Mouse (Mus musculus) gonadal fat pad, adult 2 months (tissue): ENCODE measurements at regions not wholly inside any gene's neighbourhood (a gene's known extent, or its start where the extent isn't known, plus 50 kb on each side); places are given as distances from the start of the nearest gene placed in this dataset.

Source experiments
- DNase-seq: peaks from one replicate; pipeline ENCODE4 v3.0.0-alpha.2; 2012; ENCODE audit warnings: low read depth

DNA sequence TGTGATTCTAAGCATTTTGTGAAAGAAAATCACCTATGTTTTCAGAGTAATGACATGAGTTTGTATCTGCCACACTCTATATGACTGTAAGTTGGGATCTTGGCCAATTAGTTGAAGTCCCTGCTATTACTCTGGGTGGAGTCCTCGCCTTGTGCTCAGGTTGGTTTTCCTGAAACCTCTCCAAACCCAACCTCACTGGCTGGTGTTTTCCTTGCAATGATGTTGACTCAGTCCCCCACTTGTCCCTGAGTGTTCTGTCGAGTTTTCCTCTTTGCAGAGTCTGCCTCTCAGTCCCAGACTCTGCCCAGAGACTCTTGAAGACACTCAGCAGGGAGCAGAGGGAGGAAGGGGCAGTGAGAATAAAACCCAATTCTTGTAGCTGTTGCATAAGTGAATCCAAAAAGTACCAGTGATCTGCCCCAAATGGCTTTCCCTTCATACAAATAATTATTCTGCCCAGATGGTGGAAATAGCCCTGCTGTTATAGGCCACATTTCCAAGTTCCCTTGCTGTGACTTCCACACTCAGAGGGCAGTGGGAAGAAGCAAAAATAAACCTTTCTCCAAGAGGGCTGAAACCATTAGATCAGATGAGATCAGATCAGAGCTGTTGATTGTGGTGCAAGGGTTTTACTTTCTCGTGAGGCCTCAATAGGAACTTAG is 694.3 kb downstream of the Hs3st4 start:
- DNase-seq, result no peak

DNA sequence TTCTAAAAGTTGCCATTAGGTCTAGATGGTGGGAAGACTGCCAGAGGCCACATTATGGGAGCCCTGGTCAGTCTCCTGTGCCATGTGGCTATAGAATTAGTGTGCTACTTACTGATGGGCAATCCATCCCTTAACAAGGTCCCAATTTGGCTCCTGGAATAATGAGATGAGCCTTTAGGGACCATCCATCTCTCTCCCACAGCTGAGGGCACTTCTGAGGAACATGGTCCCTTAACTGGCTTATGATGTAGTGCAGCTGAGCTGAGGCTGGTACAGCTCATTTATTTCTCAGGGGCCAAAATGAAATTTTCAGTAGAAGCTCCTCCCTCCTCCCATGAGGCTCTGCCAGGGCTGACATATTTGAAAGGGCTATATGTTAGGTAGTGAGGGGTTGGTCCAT is 697.9 kb downstream of the Hs3st4 start:
- no peak for DNase-seq

DNA sequence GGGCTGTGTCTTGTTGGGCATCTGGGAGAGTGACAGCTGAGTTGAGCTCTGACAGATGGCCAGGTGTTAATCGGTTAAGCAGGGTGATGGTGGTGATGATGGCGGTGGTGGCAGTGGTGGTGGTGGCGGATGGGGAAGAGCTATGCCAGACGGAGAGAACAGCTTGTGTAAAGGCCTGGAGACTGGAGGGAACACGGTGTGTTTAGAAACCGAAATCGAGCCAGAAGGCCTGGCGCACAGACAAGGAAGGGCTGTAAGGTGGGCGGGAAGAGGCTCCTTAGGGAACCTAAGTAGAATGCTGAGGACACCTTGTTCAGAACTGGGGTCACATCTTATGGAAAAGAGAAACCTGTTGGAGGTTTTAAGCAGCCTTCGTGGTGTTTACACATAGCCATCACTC is 698.5 kb downstream of the Hs3st4 start:
- no peak for DNase-seq

DNA sequence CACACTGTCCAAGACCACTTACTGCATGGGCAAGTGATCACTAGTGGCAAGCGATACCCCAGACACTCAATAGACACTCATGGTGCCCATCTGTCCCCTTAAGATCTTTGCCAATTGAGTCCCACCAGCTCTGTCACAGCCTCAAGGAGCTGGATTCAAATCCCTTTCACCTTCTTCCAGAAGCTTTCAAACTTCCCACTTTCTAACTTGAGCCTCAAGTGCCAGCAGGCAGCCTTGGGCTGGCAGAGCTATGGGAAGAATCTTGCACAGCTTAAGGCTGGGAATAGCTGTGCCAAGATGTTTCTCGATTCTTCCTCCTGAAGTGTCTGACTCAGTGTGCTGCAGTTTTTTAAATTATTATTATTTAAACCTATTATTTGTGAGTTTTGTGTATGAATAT is 699.2 kb downstream of the Hs3st4 start:
- DNase-seq, result no peak

DNA sequence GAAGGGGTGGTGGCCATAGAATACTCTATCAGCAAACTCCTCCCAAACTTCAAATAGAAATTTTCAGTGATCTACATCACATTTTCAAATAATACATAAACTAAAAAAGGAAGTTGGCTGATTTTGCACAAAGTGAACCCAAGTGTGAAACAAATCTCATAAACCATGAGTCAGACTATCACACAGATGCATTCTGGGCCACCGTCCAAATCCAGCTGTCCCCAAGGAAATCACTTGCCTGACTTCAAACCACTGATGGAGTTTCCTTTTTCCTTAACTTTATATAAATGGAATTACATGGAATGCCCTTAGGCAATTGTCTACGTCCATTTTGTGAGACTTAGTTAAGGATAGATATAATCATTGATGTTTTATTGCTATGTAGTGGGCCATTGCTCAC is 702.8 kb downstream of the Hs3st4 start:
- DNase-seq, result no peak

DNA sequence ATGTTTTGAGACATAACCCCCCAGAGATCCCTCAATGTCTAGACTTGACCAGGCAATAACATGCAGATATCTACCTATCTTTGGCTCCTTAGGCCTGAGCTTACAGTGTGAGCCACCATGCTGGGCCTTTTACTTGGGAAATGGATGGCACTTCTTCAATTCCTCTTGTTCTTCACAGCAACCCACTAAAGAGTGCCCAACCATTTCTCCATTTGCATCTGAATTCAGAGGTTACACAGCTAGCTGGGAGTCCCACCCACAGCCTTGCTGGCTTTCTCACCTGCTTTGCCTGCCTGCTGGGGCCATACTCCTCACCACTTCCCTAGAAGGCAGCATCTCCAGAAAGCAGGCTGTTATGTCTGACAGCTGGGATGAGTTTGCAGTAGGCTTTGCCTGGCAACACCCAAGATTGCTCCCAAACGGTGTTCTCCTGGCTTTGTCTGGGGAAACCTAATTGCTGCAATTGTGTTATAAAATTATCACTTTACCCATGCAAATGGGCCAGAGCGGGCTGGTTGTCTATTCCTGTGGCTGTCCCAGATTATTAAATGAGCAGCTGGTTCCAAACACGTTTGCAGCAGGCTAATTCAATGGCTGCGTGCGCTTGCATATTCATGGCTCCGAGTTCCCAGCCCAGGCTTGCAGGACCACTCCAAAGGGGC is 721.6 kb downstream of the Hs3st4 start:
- DNase-seq, result no peak

DNA sequence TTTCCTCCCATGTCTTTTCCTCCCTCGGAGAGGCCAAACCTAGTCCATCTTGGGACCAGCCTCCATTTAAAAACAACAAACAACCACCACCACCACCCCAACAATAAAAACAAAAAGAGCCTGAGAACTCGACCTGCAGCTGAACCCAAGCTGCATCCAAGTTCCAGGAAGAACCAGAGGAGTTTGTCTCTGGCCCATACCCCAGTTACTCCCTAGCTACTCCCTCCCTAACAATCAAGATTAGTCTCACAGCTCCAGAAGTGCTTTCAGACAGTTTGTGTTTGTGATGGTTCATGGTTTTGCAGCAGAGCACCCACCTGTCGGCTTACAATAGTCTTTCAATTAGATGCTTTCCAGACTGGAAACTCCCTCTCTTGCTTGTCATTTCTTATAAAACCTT is 724.5 kb downstream of the Hs3st4 start:
- no peak for DNase-seq

DNA sequence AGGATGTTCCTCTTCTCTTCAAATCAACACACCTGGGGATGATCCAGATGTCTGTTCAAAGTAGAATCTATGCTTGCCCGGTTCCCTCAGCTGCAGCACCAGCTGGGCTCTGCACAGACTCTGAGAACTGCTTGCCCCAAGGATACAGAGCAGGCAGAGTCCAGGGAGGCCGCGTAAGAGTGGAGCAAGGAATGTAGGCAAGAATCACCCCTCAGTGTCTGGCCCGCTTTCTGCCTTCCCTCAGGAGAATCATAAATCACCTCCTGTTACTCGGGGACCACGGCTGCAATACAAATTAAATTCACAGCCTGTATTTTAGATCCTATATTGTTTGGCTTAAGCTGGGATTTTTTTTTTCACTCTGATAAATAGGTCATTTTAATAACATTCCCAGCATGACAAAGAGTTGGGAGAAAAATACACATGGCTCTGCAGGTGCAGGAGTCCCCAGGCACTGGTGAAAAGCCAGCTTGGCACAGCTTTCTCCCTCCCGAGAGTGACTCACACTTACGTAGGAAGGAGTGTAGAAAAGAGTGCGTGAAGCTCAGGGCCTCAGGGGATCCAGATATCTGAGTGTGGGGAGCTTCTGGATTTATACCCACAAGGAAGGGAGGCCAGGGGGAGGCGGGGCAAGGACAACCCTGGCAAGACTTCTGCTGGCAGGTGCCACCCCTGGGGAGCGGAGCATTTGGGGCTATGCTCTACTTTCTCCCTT is 726.3 kb downstream of the Hs3st4 start:
- peak; percentile 30 for DNase-seq

DNA sequence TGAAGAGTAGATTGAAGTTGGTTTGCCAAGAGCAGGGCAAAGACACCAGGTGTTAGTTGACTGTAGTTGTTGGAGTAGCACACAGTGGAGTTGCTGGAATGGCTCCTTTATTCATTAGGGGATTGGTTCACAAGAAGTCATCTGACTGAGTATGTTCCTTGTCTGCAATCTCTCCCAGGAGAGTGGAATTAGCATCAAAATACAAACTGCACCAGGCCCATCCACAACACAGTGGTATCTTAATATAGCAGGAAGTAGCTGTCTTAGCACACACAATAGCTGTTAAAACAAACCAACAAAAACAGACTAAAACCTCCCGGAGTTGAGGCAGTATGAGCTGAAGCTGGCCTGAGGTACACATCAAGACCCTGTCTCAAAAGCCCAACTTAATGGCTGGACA is 723.5 kb upstream of the Kdm8 start:
- DNase-seq, result no peak

DNA sequence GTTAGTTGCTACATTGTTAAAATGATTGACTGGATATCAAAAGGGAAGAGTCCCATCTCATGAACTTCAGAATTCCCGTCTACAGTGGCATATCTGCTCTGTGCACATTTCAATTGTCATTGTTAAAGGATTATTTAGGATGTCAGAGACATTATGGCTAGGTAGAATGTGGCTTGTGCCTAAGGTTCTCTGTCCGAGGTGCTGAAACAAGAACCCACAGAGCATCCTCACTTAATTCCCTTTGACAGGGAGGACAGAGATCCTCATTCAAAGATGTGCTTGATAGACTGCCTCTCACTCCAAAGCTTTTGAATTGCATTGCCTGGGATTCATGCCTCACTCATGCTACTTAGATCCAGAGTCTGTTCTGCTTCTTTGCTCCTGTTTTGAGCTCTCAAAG is 702.4 kb upstream of the Kdm8 start:
- DNase-seq, result no peak

DNA sequence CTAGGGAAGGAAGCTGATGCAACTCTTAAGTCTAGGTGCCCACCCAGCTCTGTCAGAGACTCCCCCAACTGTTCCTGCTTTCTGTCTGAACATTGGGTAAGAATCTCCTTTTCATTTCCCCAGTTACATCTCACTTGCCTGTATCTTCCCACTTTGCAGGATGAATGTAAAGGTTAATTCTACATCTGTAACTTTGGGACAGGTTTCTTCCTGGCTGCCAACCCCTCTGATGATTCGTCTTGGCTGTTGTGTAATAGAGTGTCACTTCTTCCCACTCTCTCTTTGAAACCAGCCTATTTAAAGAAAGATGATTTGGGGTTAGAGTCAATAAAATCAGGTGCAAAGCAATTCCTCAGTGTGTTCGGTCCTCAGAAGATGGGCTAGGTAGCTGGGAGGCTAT is 698.2 kb upstream of the Kdm8 start:
- DNase-seq, result no peak

DNA sequence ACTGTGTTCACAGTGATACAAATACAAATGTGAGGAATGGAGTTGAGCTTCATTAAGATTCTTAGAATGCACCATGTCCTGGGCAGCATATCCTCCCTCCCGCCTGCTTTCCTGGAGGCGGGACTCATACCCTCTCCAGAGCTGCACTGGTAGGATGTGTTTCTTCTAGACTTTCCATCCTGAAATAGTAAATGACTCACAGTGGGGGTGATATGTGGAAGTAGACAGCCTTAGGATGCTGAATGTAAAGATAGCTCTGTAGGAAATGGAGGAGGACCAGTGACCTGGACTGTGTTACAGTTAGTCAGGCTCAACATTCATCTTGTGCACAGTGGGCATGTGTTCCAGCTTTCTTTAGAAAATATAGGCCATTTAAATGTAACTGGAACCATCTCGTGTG is 696.1 kb upstream of the Kdm8 start:
- DNase-seq, result no peak

DNA sequence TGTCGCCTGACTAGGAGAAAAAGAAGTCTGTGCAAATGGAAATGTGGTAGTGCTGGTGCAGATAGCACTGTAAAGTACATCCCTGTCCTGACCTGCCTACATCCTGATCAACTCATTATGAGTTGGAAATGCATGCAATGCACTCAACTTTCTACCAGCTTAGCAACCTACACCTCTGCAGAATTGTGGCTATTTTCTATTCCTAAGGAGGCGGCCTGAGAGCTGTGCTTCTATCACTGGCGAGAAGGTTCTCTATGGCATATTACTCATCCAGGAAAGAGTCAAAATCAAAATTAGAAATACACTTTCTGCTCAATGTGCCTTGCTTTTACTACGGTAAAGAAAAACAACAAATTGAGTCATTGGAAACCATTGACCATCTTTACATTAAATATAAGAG is 685.4 kb upstream of the Kdm8 start:
- no peak for DNase-seq

DNA sequence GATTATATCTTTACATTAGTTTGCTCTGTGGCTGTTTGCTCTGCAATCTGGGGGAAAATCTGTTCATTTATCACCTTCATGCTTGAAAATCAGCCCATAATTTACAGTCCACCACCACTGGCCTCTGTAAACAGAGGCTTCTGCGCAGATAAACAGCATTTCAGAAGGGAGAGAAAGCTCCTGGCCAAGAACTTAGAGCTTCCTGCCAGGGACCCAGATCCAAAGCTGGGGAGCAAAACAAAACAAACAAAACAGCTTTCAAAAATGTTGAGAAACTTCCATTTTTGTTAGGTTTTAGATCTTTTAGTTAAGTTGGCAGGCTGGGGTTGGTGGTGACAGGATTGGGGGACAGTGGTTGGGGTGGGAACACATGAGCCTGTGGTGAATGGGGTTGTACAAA is 666.7 kb upstream of the Kdm8 start:
- no peak for DNase-seq

DNA sequence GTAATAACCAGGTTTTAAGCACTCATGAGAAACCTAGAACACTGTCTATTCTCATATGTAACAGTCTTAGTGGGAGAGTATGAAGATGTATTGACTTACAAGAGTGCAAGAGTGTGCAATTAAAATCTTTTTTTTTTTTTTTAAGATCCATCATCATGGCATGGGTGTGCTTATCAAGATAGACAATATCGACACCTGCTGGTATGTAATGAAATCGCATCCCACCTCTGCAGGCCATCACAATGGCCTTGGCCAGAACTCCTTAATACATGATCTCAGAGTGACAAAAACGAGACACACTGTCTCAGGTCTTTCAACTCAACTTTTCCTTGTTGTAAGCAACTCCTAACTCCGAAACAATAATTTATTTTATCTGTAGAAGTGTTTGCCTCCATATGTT is 661.7 kb upstream of the Kdm8 start:
- no peak for DNase-seq

DNA sequence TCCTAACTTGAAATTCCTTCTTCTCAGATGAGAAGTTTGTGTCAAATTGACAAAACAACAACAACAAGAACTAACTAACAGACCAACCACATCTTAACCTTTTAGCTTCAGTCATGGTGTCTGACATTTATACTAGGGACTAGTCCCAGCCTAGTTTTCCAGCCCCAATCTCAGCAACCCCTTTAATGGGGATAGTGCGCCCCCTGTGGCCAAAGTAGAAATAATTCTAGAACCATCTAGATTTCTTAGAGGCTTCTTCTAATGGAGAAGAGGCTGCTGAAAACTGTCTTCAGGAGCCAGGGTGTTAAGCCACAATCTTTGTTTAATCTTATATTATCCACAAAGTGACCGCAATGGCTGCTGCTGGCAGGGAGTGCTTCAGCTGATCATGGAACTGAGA is 659.5 kb upstream of the Kdm8 start:
- DNase-seq, result no peak

DNA sequence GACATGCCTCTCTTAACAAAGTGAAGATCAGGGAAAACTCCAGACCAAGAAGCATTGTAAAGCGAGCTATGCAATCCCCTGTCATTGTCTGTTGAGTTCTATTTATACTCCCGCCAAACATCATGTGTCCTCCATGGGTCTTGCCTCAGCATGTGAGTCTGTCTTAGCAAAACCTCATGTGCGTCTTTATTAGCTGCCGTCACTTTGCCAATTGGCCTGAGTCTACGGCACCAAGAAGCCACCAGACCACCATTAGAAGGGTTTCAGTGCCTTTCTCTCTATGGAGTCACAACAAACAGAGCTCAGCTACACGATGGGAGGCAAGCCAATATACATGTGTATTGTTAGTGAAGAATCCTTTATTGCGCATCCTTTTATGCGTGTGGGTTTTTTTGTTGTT is 658.6 kb upstream of the Kdm8 start:
- DNase-seq, result no peak

DNA sequence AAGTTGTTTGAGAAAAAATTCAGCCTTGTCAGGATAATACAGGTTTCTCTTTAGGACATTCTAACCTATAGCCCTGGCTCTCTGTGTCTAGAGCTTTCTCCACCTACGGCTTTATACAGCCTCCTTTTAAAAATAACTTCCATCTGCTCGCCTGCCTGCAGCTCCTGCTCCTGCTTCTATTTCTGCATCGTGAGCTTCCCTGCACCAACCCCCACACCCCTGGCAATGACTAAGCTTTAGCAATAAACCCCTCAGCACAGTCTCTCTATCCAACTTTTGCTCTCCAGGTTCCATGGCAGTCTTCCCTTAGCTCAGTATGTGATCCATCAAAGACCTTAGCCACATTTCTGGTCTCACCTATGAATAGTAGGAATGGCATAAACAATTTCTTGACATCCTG is 655.7 kb upstream of the Kdm8 start:
- no peak for DNase-seq

DNA sequence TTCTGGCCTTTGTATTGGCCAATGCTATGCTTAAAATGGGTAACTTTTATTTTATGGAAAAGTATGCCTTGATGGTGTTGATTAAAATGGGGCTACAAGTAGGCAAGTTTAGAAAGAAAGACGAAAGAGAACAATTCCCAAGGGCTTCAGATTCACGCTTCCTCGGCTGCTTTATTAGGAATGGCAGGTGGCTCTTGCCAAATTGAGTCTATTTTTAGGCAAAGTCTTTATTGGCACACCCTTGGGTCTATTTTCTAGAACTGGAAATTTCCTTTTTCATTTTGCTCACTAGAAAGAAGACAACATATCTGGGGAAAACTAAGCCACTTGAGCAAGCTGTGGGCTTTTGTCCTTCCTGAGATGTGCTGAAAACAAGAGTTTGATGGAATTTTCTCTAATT is 641.4 kb upstream of the Kdm8 start:
- DNase-seq, result no peak

DNA sequence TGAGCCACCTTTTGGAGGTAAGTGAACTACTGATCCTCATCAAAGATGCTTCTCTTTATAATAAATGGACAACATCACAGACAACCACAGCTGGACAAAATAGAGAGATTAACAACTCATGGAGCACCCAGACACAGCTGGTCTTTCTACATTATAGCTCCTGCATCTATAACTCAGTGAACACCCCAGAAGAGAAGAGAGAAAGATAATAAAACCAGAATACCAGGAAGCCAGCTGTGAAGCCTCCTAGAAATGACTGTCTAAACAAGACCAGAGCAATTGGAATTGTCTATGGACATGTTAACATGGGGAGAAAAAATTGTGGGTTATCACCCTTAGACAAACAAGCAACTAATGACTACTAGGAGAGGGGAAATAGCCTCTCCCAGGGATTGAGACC is 609.8 kb upstream of the Kdm8 start:
- DNase-seq, result no peak

DNA sequence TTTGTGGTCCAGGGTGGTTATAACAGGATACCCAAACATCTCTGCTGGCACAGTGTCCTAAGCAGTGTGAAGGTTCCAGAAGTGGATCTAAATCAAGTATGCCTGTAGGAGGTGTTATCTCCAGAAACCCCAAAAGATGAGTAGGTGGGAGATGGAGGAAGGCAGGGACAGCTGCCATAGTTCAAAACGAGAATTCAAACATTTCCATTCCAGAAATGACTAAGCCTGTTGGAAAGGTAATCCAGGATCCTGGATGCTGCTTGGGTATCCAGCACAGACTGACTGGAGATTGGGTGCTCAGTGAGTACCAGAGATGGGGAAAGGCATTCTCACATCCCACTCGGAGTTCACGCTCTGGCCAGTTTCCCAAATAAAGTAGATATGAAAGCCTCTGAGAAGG is 607.9 kb upstream of the Kdm8 start:
- no peak for DNase-seq

DNA sequence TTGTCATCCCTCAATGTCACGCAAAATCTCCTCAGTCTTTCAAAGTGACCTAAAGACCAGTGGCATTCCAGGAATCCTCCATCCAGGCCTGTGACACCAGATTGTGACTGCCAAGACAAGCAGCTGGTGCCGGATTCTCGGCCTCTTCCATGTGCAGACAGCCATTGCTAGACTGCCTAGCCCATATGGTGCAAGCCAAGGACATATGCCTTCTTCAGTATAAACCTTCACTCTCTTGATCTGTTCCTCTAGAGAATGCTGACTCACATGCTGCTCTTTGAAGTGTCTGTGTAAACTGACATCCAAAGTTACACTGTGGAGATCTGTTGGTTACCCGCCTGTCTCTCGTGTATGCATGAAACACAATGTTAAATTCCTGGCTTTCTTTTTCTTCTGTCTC is 589.4 kb upstream of the Kdm8 start:
- DNase-seq, result no peak

DNA sequence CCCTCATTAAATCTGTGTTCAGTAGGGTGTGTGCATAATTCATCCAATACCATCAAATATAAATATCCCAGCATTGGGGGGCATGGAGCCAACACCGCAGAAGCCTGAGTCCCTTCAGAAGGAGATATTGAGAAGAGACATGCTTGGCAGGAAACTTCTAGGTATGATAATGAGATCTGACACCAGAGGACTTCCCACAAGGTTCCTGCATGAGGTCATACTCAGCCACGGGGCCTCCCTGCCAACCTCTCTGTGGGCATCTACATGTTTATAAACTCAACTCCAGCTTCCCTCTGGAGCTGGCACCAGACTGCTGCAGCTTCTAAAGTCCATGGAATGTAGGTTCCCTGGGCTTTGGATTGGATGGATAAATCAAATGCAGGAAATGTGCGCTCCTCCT is 587.4 kb upstream of the Kdm8 start:
- no peak for DNase-seq

DNA sequence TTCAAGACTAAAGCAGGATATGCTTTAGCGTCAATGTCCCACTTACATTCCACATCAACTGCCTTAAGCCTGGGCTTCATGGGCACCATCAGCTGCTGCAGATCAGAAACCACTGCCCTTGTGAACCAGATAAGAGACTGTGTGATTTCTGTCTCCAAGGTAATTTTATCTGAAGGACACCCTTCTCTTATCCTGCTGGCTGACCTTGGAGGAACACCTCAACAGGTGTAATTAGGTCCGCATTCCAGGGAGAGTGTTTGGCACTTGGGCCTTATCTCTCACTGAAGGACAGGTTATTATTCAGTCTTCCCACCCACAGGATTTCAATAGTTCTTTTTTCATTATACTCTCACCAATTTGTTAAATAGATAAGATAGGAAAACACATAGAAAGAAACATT is 583.1 kb upstream of the Kdm8 start:
- DNase-seq, result no peak
